Mouse (Mus musculus) heart, embryonic 14.5 days (tissue): ENCODE measurements around the gene Arpc4. TPM values are rescaled to one million over a fixed set of nuclear protein-coding genes. Genes with fewer than 3 reads are reported as not detected.
"Not testable (repeated sequence)": the region's sequence is repeated elsewhere in the genome, so short reads cannot be mapped to it uniquely, and the experiment has no call there.

ENCODE experiments used
- ATAC-seq: fragments of 200-750 bp; cut with Nextera tagmentation; 2 replicates; pipeline ENCODE4 v1.8.0; 2017; ENCODE audit warnings: low read depth, moderate TSS enrichment; ENCODE audit not compliant: insufficient number of reproducible peaks, insufficient read depth, low FRiP score
- H3K27ac ChIP-seq, 2 experiments: fragments of 200-500 bp in 1 of 2; fragments of 300-500 bp in 1 of 2; sonication (generic) in 1 of 2; replicated peaks in 1 of 2; 2 replicates each; pipeline ENCODE4 v1.5.1; 2012 to 2014; ENCODE audit warnings: low read depth in 2 of 2, low read length in 2 of 2, control low read depth in 1 of 2, mild to moderate bottlenecking in 1 of 2, mixed read lengths in 1 of 2; ENCODE audit not compliant: control insufficient read depth in 1 of 2, insufficient read depth in 1 of 2
- H3K27me3 ChIP-seq: fragments of 300-500 bp; sonication (generic); 2 replicates; pipeline ENCODE4 v1.6.1; 2014; ENCODE audit warnings: mild to moderate bottlenecking, low read length, control low read depth; ENCODE audit not compliant: control insufficient read depth, insufficient read depth
- H3K36me3 ChIP-seq: fragments of 300-500 bp; sonication (generic); 2 replicates; pipeline ENCODE4 v1.6.1; 2014; ENCODE audit warnings: mild to moderate bottlenecking, control low read depth, low read length, mixed read lengths; ENCODE audit not compliant: control insufficient read depth, insufficient read depth
- H3K4me1 ChIP-seq, 2 experiments: fragments of 200-500 bp in 1 of 2; fragments of 300-500 bp in 1 of 2; sonication (generic) in 1 of 2; 2 replicates each; pipeline ENCODE4 v1.6.1; 2012 to 2014; ENCODE audit warnings: low read length in 2 of 2, control low read depth in 1 of 2, mixed read lengths in 1 of 2; ENCODE audit not compliant: control insufficient read depth in 2 of 2, insufficient read depth in 2 of 2
- H3K4me2 ChIP-seq: fragments of 300-500 bp; sonication (generic); 2 replicates; pipeline ENCODE4 v1.6.1; 2014; ENCODE audit warnings: mild to moderate bottlenecking, low read length
- H3K4me3 ChIP-seq, 2 experiments: fragments of 200-500 bp in 1 of 2; fragments of 300-500 bp in 1 of 2; sonication (generic) in 1 of 2; 2 replicates each; pipeline ENCODE4 v1.5.1; 2012 to 2014; ENCODE audit warnings: low read length in 2 of 2, mild to moderate bottlenecking in 2 of 2, control low read depth in 1 of 2, low read depth in 1 of 2, moderate library complexity in 1 of 2; ENCODE audit not compliant: control insufficient read depth in 1 of 2, insufficient read depth in 1 of 2
- H3K9ac ChIP-seq: fragments of 300-500 bp; sonication (generic); 2 replicates; pipeline ENCODE4 v1.6.1; 2014; ENCODE audit warnings: mild to moderate bottlenecking, low read length
- H3K9me3 ChIP-seq: fragments of 300-500 bp; sonication (generic); 2 replicates; pipeline ENCODE4 v1.6.1; 2016; ENCODE audit warnings: low read length, control low read depth; ENCODE audit not compliant: control insufficient read depth
- WGBS: fragments of 180-500 bp; shearing (Covaris S2); extraction: QIAGEN DNeasy Blood & Tissue Kit; methylation state at CpG from one replicate; pipeline ENCODE4 v1.1.7; 2014; 5-methylcytosine and 5-hydroxymethylcytosine counted together
- polyA plus RNA-seq: library from polyadenylated mRNA; unstranded; fragments of >200 nt; fragmentation: Nextera tagmentation; extraction: Ambion mirVana; gene quantifications from 2 replicates; pipeline ENCODE4 v1.2.1, GENCODE M21; 2014

The Arpc4 gene
- 145 and 155 TPM in 2 replicates for polyA plus RNA-seq

GRCm38 (mm10) chr6:113377496-113378385 lies at the start of gene Arpc4, which contains the start of gene Tada3:
Gene Arpc4 (plus strand): TSS chr6:113378115.
Gene Tada3 (minus strand): TSS chr6:113377883.
- peaks cover 57% of the 10 kb centered on the region for H3K36me3 ChIP-seq
- ATAC-seq: peak; percentile 94
- H3K27me3 ChIP-seq: no peaks in the 10 kb centered on the region
- H3K9ac ChIP-seq: peak within 1 kb of the TSS; percentile 88
- H3K4me3 ChIP-seq: peak within 1 kb of the TSS; percentile 81 to 85
- H3K27ac ChIP-seq: peak within 1 kb of the TSS; percentile 95 to 96
- H3K9me3 ChIP-seq: no peaks in the 10 kb centered on the region
- H3K4me1 ChIP-seq: peaks cover 2 to 18% of the 10 kb centered on the region in 2 experiments; a peak in 2 of 4 replicates
- 1% methylated on average over 61 of the region's 61 CpGs for WGBS
- peak within 1 kb of the TSS; percentile 79 for H3K4me2 ChIP-seq

- no peak for ATAC-seq
- H3K27ac ChIP-seq: no peak overlapping the region
Observed at GRCm38 (mm10) chr6:113329396-113329795, 48.5 kb upstream of the Arpc4 start.

GRCm38 (mm10) chr6:113330547-113330946 lies 47.4 kb upstream of the Arpc4 start:
- H3K36me3 ChIP-seq: peaks cover 46% of the 10 kb centered on the region
- no peak overlapping the region for H3K9ac ChIP-seq
- H3K4me2 ChIP-seq: no peak overlapping the region
- no peaks in the 10 kb centered on the region for H3K27me3 ChIP-seq
- no peak overlapping the region for H3K4me3 ChIP-seq
- ATAC-seq: no peak
- no peak overlapping the region for H3K27ac ChIP-seq
- peaks cover 10 to 17% of the 10 kb centered on the region in 2 experiments for H3K4me1 ChIP-seq
- H3K9me3 ChIP-seq: no peaks in the 10 kb centered on the region
- WGBS: 49% methylated on average over 2 of the region's 2 CpGs

More at GRCm38 (mm10) chr6:113329396-113329795, 48.5 kb upstream of the Arpc4 start:
- no peak overlapping the region for H3K4me3 ChIP-seq
- H3K4me2 ChIP-seq: no peak overlapping the region
- no peaks in the 10 kb centered on the region for H3K9me3 ChIP-seq
- 73% methylated on average over 1 of the region's 1 CpGs for WGBS
- peaks cover 46% of the 10 kb centered on the region for H3K36me3 ChIP-seq
- no peak overlapping the region for H3K9ac ChIP-seq
- no peaks in the 10 kb centered on the region for H3K27me3 ChIP-seq
- peaks cover 10 to 17% of the 10 kb centered on the region in 2 experiments for H3K4me1 ChIP-seq

GRCm38 (mm10) chr6:113331721-113332120 lies 46.2 kb upstream of the Arpc4 start:
- no peak for ATAC-seq
- H3K9ac ChIP-seq: no peak overlapping the region
- H3K4me3 ChIP-seq: no peak overlapping the region
- no peak overlapping the region for H3K4me2 ChIP-seq
- no peak overlapping the region for H3K27ac ChIP-seq
- H3K36me3 ChIP-seq: peaks cover 55% of the 10 kb centered on the region
- no peaks in the 10 kb centered on the region for H3K9me3 ChIP-seq
- peaks cover 10 to 12% of the 10 kb centered on the region in 2 experiments for H3K4me1 ChIP-seq
- H3K27me3 ChIP-seq: no peaks in the 10 kb centered on the region
- 91% methylated on average over 11 of the region's 11 CpGs for WGBS

- H3K9ac ChIP-seq, H3K9me3 ChIP-seq, H3K4me3 ChIP-seq, H3K27me3 ChIP-seq, ATAC-seq: not testable (repeated sequence)
- peak overlapping the region; percentile 28 for H3K4me2 ChIP-seq
- H3K4me1 ChIP-seq: peaks cover 12 to 22% of the 10 kb centered on the region in 2 experiments
- H3K36me3 ChIP-seq: peaks cover 62% of the 10 kb centered on the region
- peak overlapping the region; percentile 78 to 87 for H3K27ac ChIP-seq
- WGBS: 64% methylated on average over 6 of the region's 6 CpGs
Observed at GRCm38 (mm10) chr6:113332734-113333133, 45.2 kb upstream of the Arpc4 start.

- peak overlapping the region; percentile 78 to 87 for H3K27ac ChIP-seq
- H3K9me3 ChIP-seq: no peaks in the 10 kb centered on the region
- no peak overlapping the region for H3K4me3 ChIP-seq
- H3K4me2 ChIP-seq: peak overlapping the region; percentile 28
- H3K27me3 ChIP-seq: no peaks in the 10 kb centered on the region
- peak; percentile 24; the same call in 1 of the 2 replicates for ATAC-seq
- peaks cover 68% of the 10 kb centered on the region for H3K36me3 ChIP-seq
- peaks cover 12 to 22% of the 10 kb centered on the region in 2 experiments for H3K4me1 ChIP-seq
- WGBS: 38% methylated on average over 14 of the region's 14 CpGs
- H3K9ac ChIP-seq: no peak overlapping the region
Observed at GRCm38 (mm10) chr6:113333137-113333950, 44.6 kb upstream of the Arpc4 start.

GRCm38 (mm10) chr6:113334216-113334615 lies 43.7 kb upstream of the Arpc4 start:
- H3K27me3 ChIP-seq: no peaks in the 10 kb centered on the region
- H3K27ac ChIP-seq: peak overlapping the region in 1 of 2 experiments; percentile 78; a peak in 1 of 4 replicates
- peaks cover 75% of the 10 kb centered on the region for H3K36me3 ChIP-seq
- no peak overlapping the region for H3K4me3 ChIP-seq
- H3K4me1 ChIP-seq: peaks cover 12 to 22% of the 10 kb centered on the region in 2 experiments
- H3K9ac ChIP-seq: no peak overlapping the region
- 74% methylated on average over 6 of the region's 6 CpGs for WGBS
- ATAC-seq: no peak
- H3K4me2 ChIP-seq: no peak overlapping the region
- no peaks in the 10 kb centered on the region for H3K9me3 ChIP-seq
